Mouse (Mus musculus) spleen, adult 10 weeks (tissue): Measurements from ENCODE around the gene Dynll2. TPM values are rescaled to one million over a fixed set of nuclear protein-coding genes. Genes with fewer than 3 reads are reported as not detected.

Experiments
- polyA plus RNA-seq: library from polyadenylated mRNA; stranded (reverse); fragments of 350-450 nt; fragmentation: Illumina TruSeq; extraction: RNeasy Lipid Tissue Mini Kit (QIAGEN cat#74804); gene quantifications from one replicate; pipeline ENCODE4 v1.2.3, GENCODE M21; 2015; ENCODE audit warnings: low replicate concordance; ENCODE audit not compliant: insufficient read depth

Dynll2 gene
- polyA plus RNA-seq, result 67.1 TPM

DNA sequence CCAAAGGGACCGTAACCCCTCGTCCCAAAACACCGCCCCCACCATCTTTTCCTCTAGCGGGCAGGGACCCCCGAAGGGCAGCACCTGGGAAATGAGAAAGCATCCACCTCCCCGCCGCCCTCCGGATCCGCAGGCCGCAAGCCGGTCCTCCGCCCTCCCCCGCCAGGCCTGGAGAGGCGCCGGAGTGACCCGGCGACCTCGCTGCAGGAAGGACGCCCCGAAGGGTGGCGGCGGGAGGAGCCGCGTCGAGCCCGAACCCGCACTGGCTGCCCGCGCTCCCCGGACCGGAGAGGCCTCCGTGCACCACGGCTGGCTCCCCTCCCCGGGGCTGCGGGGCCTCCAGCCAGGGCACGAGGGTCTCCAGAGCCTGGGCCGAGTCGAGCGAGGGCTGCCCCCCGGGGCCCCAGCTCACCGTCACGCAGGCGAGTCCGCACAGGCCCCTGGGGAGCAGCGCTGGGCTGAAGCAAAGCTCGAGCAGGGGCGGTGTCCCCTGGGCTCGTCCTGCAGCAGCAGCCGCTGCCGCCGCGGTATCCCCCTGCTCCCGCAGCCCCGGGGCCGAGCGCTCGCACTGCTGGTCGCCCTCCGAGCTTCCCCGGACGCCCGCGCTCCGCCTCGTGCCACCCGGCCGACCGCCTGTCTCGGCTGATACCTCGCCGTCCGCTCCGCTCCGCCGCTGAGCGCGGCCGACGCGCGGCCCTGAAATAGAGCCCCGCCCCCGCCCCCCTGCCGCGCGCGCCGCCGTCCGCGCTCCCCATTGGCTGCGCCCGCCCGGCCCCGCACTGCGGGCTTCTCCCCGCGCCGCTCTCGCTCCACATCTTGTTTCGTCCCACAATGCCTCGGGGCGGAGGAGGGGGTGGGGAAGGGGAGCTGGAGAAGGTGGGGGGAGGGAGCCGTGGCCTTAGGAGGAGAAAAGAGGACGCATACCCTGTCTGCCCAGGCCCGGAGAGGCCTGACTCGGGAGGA, at the start of gene Dynll2:
Dynll2 (minus strand) TSS at position 703 of the 963 bp plus-strand sequence.

Other genes with a start within 250 kb of the Dynll2 start
- gene Supt4a, start 250.0 kb downstream of the Dynll2 start, polyA plus RNA-seq, result 162 TPM
- 4.9 TPM for gene Tspoap1, start 227.0 kb downstream of the Dynll2 start, polyA plus RNA-seq
- 2.2 TPM for gene Mpo, start 194.0 kb downstream of the Dynll2 start, polyA plus RNA-seq
- 0.12 TPM for gene Lpo, start 159.2 kb downstream of the Dynll2 start, polyA plus RNA-seq
- gene Mks1, start 134.3 kb downstream of the Dynll2 start, polyA plus RNA-seq, result 10.2 TPM
- gene Epx, start 112.0 kb downstream of the Dynll2 start, polyA plus RNA-seq, result not detected
- gene Olfr462, start 95.3 kb downstream of the Dynll2 start, polyA plus RNA-seq, result not detected
- not detected for gene Olfr463, start 90.1 kb downstream of the Dynll2 start, polyA plus RNA-seq
- not detected for gene Olfr464, start 66.6 kb downstream of the Dynll2 start, polyA plus RNA-seq
- 645 TPM for gene Srsf1, start 59.8 kb upstream of the Dynll2 start, polyA plus RNA-seq
- 63.2 TPM for gene Vezf1, start 80.7 kb upstream of the Dynll2 start, polyA plus RNA-seq
- gene Cuedc1, start 110.5 kb upstream of the Dynll2 start, polyA plus RNA-seq, result 6.6 TPM
- gene Mrps23, start 216.9 kb upstream of the Dynll2 start, polyA plus RNA-seq, result 54.9 TPM